Mouse (Mus musculus) spleen, embryonic (tissue): ENCODE measurements around the gene Serpina1e.

ENCODE experiments used
- CTCF ChIA-PET: fragments of 350-600 bp; sonication (Branson Sonifier 250); formaldehyde crosslinking; loops from one replicate; lab custom pipeline; 2022; lab: Charles Lee

The Serpina1e gene

DNA sequence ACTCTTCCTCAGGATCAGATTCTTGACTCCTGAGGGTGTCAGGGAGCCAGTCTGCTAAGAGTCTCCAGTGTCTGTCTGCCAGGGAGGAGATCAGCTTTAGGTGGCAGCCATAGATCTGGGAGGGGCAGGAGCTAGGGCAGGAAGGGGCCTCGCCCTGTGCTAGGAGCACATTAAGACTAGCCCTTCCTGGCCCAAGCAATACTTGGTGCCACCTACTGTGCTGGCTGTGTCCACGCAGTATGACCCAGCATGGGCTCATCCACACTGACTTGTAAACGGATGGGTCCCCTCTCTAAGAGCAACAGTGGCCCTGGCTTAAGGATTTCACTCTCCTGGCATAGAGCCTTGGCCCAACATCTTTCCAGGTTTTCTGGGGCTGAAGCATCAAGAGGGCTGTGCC, at the start of gene Serpina1e:
TSS of gene Serpina1e (minus strand) at position 178 of the 400 bp plus-strand sequence.
- CTCF ChIA-PET: no interaction called here

- CTCF ChIA-PET: no interaction called here
Measured at GRCm38 (mm10) chr12:104004689-104005088, 45.9 kb upstream of the Serpina1e start.

DNA sequence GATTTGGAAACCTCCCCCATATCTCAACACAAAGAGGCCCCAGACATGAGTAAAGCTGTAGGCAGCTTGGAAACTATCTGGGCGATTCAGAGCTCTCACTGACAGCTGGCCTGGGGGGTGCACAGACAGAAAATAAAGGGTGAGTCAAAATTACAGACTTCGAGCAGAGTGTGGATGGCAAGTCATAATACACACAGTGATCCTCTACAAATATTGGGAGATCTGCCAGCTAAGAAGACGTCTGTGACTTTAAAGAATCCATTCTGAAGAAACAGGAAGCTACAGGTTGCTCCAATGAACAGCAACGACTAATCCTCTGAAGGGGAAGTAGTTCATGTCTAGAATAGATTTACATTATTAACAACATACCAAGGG, 44.5 kb upstream of the Serpina1e start:
- CTCF ChIA-PET: no interaction called here

GRCm38 (mm10) chr12:104002569-104003237, 43.9 kb upstream of the Serpina1e start:
- CTCF ChIA-PET: no interaction called here

DNA sequence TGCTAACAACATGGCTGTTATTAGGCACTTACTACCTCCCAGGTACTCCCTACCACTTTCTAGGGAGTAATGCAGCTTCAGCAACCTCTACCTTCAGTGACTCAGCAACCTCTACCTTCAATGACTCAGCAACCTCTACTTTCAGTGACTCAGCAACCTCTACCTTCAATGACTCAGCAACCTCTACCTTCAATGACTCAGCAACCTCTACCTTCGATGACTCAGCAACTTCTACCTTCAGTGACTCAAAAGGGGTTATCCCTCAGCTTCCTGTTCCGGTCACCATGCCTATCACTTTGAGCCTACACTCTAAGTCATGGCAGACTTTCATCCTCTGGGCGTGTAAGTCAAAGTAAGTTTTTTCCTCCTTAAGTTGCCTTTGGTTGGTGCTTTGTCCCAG, 41.8 kb upstream of the Serpina1e start:
- CTCF ChIA-PET: no interaction called here

DNA sequence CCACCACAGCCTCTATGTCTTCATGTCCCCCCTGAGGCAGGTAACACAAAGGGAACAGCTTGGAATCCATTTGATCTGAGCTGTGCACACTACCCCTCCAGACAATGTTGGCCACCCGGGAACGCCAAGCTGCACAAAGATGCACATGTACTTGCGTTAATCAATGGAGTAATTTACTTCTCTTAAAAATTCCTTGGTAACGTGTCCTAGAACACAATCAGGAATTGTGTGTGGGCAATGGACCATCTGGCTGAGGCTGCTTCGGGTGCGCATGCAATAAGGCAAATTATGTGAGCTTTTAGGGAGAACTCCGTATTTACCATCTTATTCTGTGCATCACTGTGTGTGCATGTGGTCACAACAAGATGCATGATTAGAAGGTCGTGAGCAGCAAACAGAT, 40.8 kb upstream of the Serpina1e start:
- CTCF ChIA-PET: no interaction called here

DNA sequence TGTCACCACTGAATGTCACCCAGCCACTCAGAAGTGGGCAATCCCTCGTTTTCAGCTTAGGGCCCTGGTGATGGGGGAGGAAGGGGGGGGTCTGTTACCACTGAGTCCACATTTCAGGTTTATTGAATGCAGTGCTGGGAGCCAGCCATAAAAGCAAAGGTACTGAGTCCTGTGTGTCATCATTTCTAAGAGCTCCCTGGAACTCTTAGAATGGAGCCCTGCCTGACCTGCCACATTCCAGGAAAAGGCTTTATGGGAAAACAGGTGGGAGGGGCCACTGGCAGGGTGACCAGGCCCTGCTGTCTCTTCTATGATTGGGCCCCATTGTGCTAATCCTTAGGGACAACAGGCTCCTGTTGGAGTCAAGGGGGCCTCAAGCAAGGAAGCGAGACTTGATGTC, 37.7 kb upstream of the Serpina1e start:
- CTCF ChIA-PET: no interaction called here

DNA sequence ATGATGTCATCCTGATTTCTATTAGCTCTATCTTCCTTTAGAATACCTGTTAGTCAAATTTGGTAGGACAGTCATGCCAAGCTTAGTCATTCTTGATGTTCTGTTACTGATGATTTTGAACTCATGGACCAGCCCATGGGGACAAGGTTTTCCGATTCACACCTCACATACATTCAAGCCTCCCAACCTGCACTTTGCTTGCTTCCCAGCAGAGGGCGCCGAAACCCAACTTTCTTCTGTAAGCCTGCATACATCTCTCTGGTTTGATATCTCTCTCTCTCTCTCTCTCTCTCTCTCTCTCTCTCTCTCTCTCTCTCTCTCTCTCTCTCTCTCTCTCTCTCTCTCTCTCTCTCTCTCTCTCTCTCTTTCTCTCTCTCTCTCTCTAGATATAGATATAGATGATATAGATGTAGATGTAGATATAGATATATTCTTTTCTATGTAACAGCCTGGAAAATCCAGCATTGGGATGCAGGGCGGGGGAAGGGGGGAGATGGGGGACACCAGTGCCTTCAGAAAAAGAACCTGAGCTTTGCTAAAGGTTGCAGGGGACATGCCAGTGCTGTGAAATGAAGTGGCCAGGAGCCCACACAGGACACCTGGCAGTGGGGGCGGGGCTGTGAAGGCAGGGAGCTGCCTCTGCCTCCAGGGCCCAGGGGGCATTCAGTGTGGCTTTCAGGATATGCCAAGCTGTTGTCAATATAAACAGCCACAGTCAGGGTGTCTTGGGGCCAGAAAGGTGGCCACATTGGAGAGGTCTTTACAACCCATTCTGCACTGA, 36.7 kb upstream of the Serpina1e start:
- CTCF ChIA-PET: interaction anchor here (0.7 to 1.3 kb wide), 3 partner anchors 58 to 423 kb away, joined by 8 to 32 read pairs (median 9); no protein-coding TSS in a partner anchor

GRCm38 (mm10) chr12:103992945-103993344, 34.2 kb upstream of the Serpina1e start:
- CTCF ChIA-PET: no interaction called here

GRCm38 (mm10) chr12:103989857-103990256, 31.1 kb upstream of the Serpina1e start, which contains the start of gene Serpina11:
Serpina11 (minus strand) TSS chr12:103989957.
- CTCF ChIA-PET: no interaction called here

GRCm38 (mm10) chr12:103989514-103989767, 30.7 kb upstream of the Serpina1e start:
- CTCF ChIA-PET: no interaction called here

DNA sequence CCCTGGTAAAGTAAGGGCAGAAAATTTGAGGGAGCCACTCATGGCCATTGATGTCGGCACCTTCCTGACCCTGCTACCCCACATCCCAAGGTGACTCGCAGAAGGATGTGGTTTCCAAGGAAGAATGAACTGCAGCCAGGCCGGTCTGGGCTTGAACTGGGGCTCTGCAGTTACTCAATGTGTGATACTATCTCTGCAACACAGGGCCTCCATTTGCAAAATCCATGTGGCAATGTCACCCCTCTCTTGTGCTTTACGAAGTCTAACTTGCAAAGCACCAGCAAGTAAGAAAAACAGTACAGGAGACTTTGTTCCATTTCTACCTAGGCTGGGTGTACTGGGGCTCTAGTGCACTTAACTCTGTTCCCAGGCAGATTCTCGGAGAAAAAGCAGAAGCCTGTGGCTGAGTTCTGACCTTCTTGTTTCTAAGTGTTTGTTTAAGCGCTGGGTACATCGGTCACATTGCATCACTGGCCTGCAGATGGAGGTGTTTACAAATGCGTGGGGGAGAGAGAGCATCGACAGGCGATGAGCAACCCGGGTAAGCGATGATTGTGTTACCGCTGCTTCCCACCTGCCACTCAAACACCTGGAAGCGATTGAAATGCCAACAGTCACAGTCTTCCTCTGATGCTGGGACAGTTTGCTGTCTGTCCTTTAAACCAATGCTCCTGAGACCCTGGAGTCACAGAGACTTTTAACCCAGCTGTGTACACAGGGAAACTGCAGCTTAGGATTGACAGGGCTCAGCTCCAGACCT, 30.2 kb upstream of the Serpina1e start:
- CTCF ChIA-PET: no interaction called here

- CTCF ChIA-PET: interaction anchor here (0.7 kb wide), 1 partner anchor 84 kb away, joined by 6 read pairs; no protein-coding TSS in a partner anchor
Measured at GRCm38 (mm10) chr12:103985868-103986267, 27.1 kb upstream of the Serpina1e start.

DNA sequence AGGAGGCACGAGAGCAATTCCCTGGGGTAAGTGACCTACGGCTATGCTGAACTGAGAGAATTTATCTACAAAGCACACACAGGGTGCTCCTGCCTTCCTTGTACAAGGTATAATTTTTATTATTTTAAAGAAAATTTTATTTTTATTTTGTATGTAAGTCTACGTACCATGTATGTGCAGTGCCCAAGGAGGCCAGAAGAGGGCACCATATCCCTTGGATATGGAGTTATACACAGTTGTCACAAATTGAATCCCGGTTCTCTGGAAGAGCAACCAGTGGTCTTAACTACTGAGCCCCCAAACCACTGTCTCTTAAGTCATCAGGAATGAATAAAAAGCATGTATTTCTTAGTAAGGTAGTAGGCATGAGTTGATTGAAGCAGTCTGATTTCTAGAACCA, 26.2 kb upstream of the Serpina1e start:
- CTCF ChIA-PET: interaction anchor here (0.7 kb wide), 1 partner anchor 70 kb away, joined by 4 read pairs; no protein-coding TSS in a partner anchor

DNA sequence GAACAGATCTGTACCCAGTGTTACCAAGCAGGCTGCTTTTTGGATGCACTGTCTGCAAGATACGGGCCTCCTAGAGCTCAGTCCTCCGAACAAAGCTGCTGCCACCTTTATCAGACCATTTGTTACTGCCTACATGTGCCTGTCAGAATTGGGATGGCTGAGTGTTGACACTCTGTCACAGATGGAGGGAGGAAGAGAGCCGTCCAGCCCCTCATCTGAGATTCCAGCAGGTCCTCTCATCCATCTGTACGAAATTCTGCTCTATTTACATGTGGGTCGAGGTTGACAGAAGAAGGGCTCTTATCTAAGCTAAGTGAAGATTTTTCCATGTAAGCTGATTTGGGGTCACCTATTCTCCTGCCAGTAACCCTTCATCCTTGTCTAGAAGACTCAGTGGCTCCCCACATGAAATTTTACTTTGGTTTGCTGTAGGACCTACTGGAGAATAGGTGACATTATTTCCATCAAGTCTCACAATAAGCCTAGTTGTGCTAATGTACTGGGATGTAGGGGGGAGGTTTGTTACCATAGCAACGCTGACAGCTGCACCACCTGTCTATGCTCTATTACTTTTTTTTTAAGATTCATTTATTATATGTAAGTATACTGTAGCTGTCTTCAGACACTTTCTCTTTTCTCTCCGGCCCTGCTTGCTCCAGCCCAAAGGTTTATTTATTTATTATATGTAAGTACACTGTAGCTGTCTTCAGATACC, 23.0 kb upstream of the Serpina1e start:
- CTCF ChIA-PET: interaction anchor here (0.5 kb wide), 1 partner anchor 86 kb away, joined by 33 read pairs; no protein-coding TSS in a partner anchor

- CTCF ChIA-PET: no interaction called here
Measured at GRCm38 (mm10) chr12:103978294-103978693, 19.5 kb upstream of the Serpina1e start.

DNA sequence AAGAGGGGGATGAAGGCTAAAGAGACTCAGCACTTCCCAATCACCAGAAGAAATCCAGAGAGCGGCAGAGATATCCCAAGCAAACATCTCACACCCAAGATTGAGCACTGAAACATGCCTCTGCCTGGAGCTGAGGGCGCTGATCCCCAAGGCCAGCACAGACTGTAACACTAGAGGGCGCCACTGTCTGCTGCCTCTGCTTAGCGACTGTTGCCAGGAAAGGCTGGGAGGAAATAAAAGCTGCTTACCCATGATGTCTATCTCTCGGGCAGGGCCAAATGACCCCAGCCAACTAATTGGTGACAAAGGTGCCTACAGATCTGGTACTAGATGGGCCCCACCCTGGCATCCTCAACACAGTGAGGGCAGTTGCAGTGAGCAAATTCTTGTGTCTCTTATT, 19.1 kb upstream of the Serpina1e start:
- CTCF ChIA-PET: no interaction called here

GRCm38 (mm10) chr12:103977060-103977459, 18.3 kb upstream of the Serpina1e start:
- CTCF ChIA-PET: no interaction called here

DNA sequence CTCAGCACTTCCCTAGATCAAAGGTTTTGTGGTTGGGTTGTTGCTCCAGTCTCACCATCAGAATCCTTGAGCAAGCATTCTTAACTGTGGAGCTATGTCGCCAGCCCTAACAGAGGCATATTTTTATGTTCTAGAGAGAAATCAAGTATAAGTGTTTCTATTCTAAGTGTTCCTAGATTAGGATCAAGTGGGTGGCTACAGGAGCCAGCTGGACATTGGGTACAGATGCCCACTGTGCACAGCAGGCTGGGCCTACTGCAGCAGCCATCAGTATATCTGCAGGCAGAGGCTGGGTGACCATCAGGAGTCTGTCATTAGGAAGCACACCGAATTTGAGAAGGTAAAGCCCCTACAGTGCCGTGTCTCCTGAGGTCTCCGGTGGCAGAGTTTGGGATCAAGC, 12.3 kb upstream of the Serpina1e start:
- CTCF ChIA-PET: no interaction called here

- CTCF ChIA-PET: no interaction called here
Measured at GRCm38 (mm10) chr12:103969577-103970116, 10.9 kb upstream of the Serpina1e start.

GRCm38 (mm10) chr12:103966761-103967160, 8.0 kb upstream of the Serpina1e start:
- CTCF ChIA-PET: no interaction called here
